Mouse (Mus musculus): ENCODE results near the gene Sntg2. TPM values are rescaled to one million over a fixed set of nuclear protein-coding genes. Genes with fewer than 3 reads are reported as not detected.

The Sntg2 gene
- polyA plus RNA-seq, 1 experiment from 2014 or later = 2.0 TPM

DNA sequence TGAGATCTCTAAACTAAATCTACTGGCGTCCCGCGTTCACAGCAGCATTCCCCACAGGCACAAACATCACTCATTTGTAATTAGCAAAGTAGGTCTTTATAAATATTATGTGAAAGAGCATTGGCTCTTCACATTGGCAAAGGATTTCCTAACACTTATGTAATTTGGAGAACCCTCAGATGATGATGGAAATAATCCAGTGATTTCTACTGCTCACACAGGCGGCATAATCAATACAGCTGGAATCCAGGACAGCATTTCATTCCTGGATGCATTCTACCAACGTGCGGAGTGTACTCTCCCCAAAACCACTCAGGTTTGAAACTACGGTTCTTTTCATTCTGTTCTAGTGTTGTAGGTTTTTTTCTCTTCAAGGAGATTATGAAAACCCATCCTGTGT is 172.6 kb downstream of the Sntg2 start:
- Histone ChIP-seq H3K4me2 (replicated peaks) (no peak overlapping the region), H3K4me1 (no peaks in the 10 kb centered on the region), H3K9me3 (no peaks in the 10 kb centered on the region), H3K4me3 (no peak overlapping the region), H3K9ac (no peak overlapping the region), H3K36me3 (no peaks in the 10 kb centered on the region), H3K27ac (no peak overlapping the region), H3K27me3 (no peaks in the 10 kb centered on the region)
- WGBS = 88% methylated on average over 7 of the region's 7 CpGs
- ATAC-seq (ENCODE audit: insufficient number of reproducible peaks, insufficient read depth, low FRiP score, low TSS enrichment) = no peak

DNA sequence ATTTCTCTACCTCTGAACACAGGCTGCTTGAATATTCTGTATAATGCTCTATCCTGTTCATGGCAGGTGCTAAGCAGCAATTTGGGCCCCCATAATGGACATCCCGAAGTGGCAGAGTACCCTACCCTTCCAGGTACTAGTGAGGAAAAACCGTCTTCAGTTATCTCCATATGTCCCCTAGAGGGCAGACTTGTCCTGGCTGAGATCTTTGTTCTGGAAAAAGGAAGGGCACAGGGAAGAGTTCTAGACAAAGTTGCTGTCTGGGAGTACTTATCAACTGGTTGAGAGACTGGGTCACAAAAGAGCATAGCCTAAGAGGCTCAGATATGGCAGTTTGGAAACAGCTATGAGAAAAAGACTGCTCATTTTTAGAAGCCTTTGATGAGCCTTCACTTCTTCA is 173.4 kb downstream of the Sntg2 start:
- Histone ChIP-seq H3K36me3 (no peaks in the 10 kb centered on the region), H3K4me1 (no peaks in the 10 kb centered on the region), H3K27me3 (no peaks in the 10 kb centered on the region), H3K4me2 (replicated peaks) (no peak overlapping the region), H3K9ac (no peak overlapping the region), H3K27ac (no peak overlapping the region), H3K9me3 (no peaks in the 10 kb centered on the region), H3K4me3 (no peak overlapping the region)
- WGBS = 30% methylated on average over 2 of the region's 2 CpGs
- no peak for ATAC-seq (ENCODE audit: insufficient number of reproducible peaks, insufficient read depth, low FRiP score, low TSS enrichment)

DNA sequence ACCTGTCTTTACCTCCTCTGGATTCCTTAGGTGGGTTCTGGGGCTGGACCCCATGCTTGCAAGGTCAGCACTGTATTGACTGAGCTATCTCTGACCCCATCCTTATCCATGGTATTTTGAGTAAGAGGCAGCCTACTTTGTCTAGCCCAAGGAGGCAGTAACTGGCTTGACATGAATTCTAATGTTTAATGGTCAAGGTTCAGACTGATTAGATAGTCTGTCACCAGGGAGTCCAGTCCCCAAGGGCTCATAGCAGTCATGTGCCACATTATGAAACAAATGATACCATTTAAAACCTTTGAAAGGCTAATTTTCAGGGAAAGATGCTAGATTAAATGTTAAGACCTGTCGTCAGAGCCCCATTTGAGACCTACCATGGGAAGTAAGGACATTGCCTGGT is 174.9 kb downstream of the Sntg2 start:
- no peak overlapping the region for H3K4me3 ChIP-seq
- no peak overlapping the region for H3K4me2 ChIP-seq (replicated peaks)
- H3K27ac ChIP-seq = no peak overlapping the region
- H3K9ac ChIP-seq = no peak overlapping the region
- ATAC-seq (ENCODE audit: insufficient number of reproducible peaks, insufficient read depth, low FRiP score, low TSS enrichment) = no peak
- no peaks in the 10 kb centered on the region for H3K4me1 ChIP-seq
- no peaks in the 10 kb centered on the region for H3K9me3 ChIP-seq
- no peaks in the 10 kb centered on the region for H3K27me3 ChIP-seq
- 86% methylated on average over 1 of the region's 1 CpGs for WGBS
- H3K36me3 ChIP-seq = no peaks in the 10 kb centered on the region

DNA sequence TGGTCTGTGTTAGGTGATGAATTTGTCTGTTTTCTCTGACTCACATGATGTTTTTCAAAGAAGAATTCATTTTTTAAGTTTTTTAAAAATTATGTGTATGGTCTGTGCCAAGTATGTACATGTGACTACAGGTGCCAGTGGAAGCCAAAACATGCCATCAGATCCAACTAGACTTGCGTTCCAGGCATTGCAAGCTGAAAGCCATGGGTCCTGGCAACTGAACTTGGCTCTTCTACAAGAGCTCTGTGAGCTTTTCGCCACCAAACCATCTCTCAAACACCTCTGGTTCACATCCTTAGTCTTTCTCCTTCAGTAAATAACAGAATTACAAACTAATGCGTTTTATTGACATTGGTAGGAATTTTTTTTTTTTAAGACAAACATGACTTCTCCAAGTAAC is 191.5 kb downstream of the Sntg2 start:
- H3K9ac ChIP-seq = no peak overlapping the region
- H3K4me3 ChIP-seq = no peak overlapping the region
- no peaks in the 10 kb centered on the region for H3K36me3 ChIP-seq
- no peaks in the 10 kb centered on the region for H3K27me3 ChIP-seq
- no peak overlapping the region for H3K27ac ChIP-seq
- 81% methylated on average over 3 of the region's 3 CpGs for WGBS
- no peak for ATAC-seq (ENCODE audit: insufficient number of reproducible peaks, insufficient read depth, low FRiP score, low TSS enrichment)
- H3K4me2 ChIP-seq (replicated peaks) = no peak overlapping the region
- H3K4me1 ChIP-seq = no peaks in the 10 kb centered on the region
- no peaks in the 10 kb centered on the region for H3K9me3 ChIP-seq

DNA sequence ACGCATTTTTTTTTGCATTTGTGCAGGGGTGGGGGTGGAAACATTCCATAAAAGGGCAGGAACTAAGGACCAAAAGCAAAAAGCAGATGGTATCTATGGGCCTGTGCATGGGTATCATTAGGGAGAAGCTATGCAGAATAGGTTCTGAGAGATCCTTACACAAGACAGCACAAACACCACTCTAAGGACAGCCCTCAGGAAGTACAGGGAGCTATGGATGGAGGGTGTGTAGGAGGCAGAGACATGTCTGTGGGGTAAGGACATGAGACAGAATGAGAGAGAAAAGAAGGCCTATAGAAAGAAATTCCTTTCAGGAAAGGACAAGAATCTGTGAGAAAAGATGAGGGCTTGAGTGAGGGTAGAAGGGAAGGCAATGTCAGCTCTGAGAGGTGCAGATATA is 193.6 kb downstream of the Sntg2 start:
- WGBS = 62% methylated on average over 1 of the region's 1 CpGs
- no peak for ATAC-seq (ENCODE audit: insufficient number of reproducible peaks, insufficient read depth, low FRiP score, low TSS enrichment)
- no peak overlapping the region for H3K4me3 ChIP-seq
- H3K4me1 ChIP-seq = no peaks in the 10 kb centered on the region
- H3K9ac ChIP-seq = no peak overlapping the region
- no peaks in the 10 kb centered on the region for H3K9me3 ChIP-seq
- H3K36me3 ChIP-seq = no peaks in the 10 kb centered on the region
- H3K4me2 ChIP-seq (replicated peaks) = no peak overlapping the region
- no peak overlapping the region for H3K27ac ChIP-seq
- H3K27me3 ChIP-seq = no peaks in the 10 kb centered on the region

DNA sequence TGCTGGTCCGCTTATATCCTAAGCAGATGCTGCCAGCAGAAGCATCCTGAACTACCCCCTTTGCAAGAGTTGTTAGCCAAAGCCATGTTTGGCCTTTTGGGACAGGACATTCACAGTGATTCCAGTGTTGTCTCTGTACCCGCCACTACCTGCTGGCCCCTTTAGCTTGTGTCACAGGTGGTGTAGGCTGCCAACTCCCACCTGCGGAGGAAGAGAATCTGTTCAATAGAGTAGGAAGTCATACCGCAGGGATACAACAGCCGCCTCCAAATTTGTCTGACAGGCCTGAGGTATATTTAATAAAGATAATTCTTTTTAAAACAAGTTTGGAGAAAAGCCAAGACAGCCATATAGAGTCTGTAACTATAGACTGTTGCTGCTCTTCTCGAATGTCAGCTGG is 195.2 kb downstream of the Sntg2 start:
- WGBS = 77% methylated on average over 6 of the region's 6 CpGs
- no peaks in the 10 kb centered on the region for H3K27me3 ChIP-seq
- H3K27ac ChIP-seq = no peak overlapping the region
- no peak overlapping the region for H3K4me2 ChIP-seq (replicated peaks)
- no peak overlapping the region for H3K9ac ChIP-seq
- no peaks in the 10 kb centered on the region for H3K9me3 ChIP-seq
- H3K36me3 ChIP-seq = no peaks in the 10 kb centered on the region
- no peaks in the 10 kb centered on the region for H3K4me1 ChIP-seq
- H3K4me3 ChIP-seq = no peak overlapping the region
- ATAC-seq (ENCODE audit: insufficient number of reproducible peaks, insufficient read depth, low FRiP score, low TSS enrichment) = no peak

DNA sequence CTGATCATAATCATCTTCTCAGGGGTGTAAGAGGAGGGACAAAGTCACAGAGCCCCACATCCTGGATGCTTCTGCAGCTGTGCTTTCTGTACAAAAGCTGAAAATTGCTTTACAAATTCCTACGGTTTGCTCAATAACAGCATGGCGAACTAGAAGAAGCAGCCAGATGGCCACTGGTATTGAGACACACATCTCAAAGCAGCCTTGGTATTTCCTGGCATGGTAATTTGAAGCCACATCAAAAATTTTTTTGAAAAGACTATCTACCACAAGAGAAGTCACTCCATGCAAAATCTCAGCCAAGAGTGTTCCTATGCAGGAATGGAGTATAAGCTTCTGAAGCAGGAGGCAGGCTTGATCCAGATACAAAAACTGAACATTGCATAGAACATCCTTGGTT is 195.6 kb downstream of the Sntg2 start:
- 49% methylated on average over 2 of the region's 2 CpGs for WGBS
- no peak overlapping the region for H3K27ac ChIP-seq
- ATAC-seq (ENCODE audit: insufficient number of reproducible peaks, insufficient read depth, low FRiP score, low TSS enrichment) = no peak

DNA sequence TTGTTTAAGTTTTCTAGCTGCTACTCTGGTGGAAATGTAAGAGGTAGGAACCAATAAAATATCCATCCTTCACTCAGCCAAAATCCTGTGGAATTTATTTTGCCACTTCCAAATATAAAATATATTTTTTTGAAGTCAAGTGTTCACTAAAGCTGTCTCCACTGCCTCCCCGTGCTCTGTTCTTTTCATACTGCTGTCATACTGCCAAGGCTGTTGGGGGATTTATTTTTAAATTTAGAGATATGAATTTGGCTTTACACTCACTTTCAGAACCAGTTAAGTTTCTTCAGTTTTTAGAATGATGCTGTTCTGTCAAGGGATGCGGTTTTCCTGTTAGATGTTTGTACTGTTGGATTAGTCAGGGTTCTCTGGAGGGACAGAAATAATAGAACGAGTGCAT is 204.7 kb downstream of the Sntg2 start:
- no peak for ATAC-seq (ENCODE audit: insufficient number of reproducible peaks, insufficient read depth, low FRiP score, low TSS enrichment)
- H3K27me3 ChIP-seq = no peaks in the 10 kb centered on the region
- no peaks in the 10 kb centered on the region for H3K9me3 ChIP-seq
- H3K9ac ChIP-seq = no peak overlapping the region
- H3K4me3 ChIP-seq = no peak overlapping the region
- H3K4me2 ChIP-seq (replicated peaks) = no peak overlapping the region
- no peaks in the 10 kb centered on the region for H3K36me3 ChIP-seq
- H3K4me1 ChIP-seq = no peaks in the 10 kb centered on the region
- 81% methylated on average over 3 of the region's 3 CpGs for WGBS
- no peak overlapping the region for H3K27ac ChIP-seq

More for the DNA sequence above, 195.6 kb downstream of the Sntg2 start:
- H3K4me1 ChIP-seq = no peaks in the 10 kb centered on the region
- H3K9ac ChIP-seq = no peak overlapping the region
- no peaks in the 10 kb centered on the region for H3K9me3 ChIP-seq
- H3K4me2 ChIP-seq (replicated peaks) = no peak overlapping the region
- no peaks in the 10 kb centered on the region for H3K27me3 ChIP-seq
- no peaks in the 10 kb centered on the region for H3K36me3 ChIP-seq
- H3K4me3 ChIP-seq = no peak overlapping the region

DNA sequence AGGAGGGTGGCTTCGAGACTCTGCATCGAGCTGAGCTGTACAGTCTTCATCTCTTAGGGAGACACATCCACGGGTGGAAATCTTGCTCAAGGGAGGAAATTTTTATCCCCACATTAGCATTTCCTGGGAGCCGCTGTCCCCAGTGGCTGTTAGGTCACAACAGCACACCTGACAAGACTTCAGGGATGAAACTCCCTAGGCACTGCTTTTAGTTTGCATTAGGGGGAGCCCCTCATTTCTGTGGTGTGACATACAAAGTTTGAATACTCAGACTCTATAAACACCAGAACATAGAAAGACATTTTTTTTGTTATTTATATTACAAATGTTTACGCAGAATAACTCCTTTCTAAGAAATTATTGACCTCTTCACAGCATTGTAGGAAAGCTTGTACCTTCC is 208.6 kb downstream of the Sntg2 start:
- Histone ChIP-seq H3K9me3 (no peaks in the 10 kb centered on the region), H3K36me3 (no peaks in the 10 kb centered on the region), H3K27ac (no peak overlapping the region), H3K4me2 (replicated peaks) (no peak overlapping the region), H3K27me3 (no peaks in the 10 kb centered on the region), H3K4me1 (no peaks in the 10 kb centered on the region), H3K9ac (no peak overlapping the region), H3K4me3 (no peak overlapping the region)
- ATAC-seq (ENCODE audit: insufficient number of reproducible peaks, insufficient read depth, low FRiP score, low TSS enrichment) = no peak
- 82% methylated on average over 5 of the region's 5 CpGs for WGBS

DNA sequence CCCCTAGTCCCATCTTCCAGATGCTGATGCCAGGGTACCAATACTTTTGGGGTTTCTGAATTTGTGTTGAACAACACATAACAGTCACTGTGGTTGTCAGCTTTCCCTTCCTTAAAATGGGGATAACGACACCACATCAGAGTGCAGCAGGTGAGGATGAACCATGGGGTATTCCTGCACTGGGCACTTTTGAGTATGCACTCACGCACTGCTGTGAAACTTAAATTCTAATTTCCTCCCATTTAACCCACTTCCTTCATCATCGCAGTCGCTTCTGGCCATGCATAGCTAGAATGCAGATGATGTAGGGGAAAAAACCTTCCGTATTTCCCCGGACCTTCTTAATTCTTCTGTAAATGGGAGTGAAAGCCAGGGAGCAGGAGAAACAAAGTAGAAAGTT is 209.2 kb downstream of the Sntg2 start:
- Histone ChIP-seq H3K4me2 (replicated peaks) (no peak overlapping the region), H3K4me3 (no peak overlapping the region), H3K36me3 (no peaks in the 10 kb centered on the region), H3K4me1 (no peaks in the 10 kb centered on the region), H3K9ac (no peak overlapping the region), H3K9me3 (no peaks in the 10 kb centered on the region), H3K27me3 (no peaks in the 10 kb centered on the region), H3K27ac (no peak overlapping the region)
- ATAC-seq (ENCODE audit: insufficient number of reproducible peaks, insufficient read depth, low FRiP score, low TSS enrichment) = no peak
- WGBS = 91% methylated on average over 6 of the region's 6 CpGs

DNA sequence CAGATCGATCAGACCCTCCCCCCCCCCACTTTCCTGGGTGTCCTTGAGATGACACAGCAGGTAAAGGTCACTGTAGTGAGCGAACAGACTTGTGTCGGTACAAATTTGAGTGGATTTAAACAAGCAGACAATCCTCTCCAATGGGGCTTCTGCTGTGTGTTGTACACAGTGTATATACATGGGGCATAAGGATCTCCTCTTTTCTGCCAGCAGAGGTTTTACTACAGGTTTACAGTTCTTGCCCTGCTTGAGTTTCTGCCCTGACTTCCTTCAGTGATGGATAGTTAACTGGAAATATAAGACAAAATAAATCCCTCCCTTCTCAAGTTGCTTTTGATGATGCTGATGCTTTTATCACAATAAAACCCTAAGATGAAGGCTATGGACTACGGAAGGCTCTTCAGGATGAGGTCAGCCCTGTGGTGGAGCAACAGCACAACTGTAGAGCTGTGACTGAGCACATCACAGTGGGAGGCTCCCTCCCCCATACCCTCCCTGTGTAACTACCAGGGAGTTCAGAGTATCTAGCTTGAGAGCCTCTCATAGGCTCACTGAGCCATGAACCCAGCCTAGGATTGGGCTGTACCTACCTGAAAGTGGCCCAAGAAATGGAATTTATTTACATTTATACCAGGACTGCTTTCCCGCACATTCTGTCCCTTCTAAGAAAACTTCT is 211.3 kb downstream of the Sntg2 start:
- H3K9ac ChIP-seq = no peak overlapping the region
- no peak overlapping the region for H3K4me3 ChIP-seq
- no peak overlapping the region for H3K4me2 ChIP-seq (replicated peaks)
- H3K4me1 ChIP-seq = no peaks in the 10 kb centered on the region
- no peak overlapping the region for H3K27ac ChIP-seq
- no peaks in the 10 kb centered on the region for H3K27me3 ChIP-seq
- H3K36me3 ChIP-seq = no peaks in the 10 kb centered on the region
- 81% methylated on average over 5 of the region's 5 CpGs for WGBS
- no peak for ATAC-seq (ENCODE audit: insufficient number of reproducible peaks, insufficient read depth, low FRiP score, low TSS enrichment)
- H3K9me3 ChIP-seq = no peaks in the 10 kb centered on the region

DNA sequence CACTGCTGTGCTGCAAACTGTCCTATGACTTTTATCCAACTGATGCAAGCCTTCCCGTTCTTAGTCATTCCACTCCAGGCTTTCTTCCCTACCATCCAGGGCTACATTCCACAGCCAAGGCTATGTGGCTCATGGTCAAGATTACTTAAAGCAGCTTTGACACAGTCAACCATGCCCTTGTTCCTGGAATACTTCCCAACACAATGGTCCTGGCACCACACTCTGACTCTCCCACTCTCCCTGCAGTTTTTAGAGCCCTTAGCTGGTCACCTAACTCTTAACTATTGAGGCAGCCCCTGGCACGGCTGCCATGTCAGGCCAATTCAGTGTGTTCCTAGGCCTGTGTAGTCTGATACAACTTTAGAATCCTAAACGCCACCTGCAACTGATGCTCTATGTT is 212.7 kb downstream of the Sntg2 start:
- Histone ChIP-seq H3K4me1 (no peaks in the 10 kb centered on the region), H3K27me3 (no peaks in the 10 kb centered on the region), H3K4me2 (replicated peaks) (no peak overlapping the region), H3K4me3 (no peak overlapping the region), H3K9me3 (no peaks in the 10 kb centered on the region), H3K36me3 (no peaks in the 10 kb centered on the region), H3K9ac (no peak overlapping the region), H3K27ac (no peak overlapping the region)
- WGBS = 81% methylated on average over 3 of the region's 3 CpGs
- no peak for ATAC-seq (ENCODE audit: insufficient number of reproducible peaks, insufficient read depth, low FRiP score, low TSS enrichment)

DNA sequence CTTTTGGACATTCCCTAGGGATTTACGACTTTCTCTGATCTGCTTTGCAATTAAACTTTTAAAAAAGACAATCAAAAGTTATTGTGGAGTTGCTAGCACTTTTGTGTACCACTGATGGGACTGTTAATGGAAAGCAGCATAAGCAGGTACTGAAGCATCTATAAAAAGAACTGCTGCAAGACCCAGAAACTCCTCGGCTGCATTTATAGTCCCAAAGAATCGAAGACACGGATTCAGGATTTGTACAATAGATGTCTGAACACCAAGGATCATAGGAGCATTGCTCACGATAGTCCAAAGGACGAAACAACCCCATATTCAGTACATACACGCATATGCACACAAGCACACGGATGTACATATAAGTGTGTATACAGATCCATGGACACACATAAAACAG is 213.4 kb downstream of the Sntg2 start:
- Histone ChIP-seq H3K27ac (no peak overlapping the region), H3K36me3 (no peaks in the 10 kb centered on the region), H3K4me3 (no peak overlapping the region), H3K27me3 (no peaks in the 10 kb centered on the region), H3K4me1 (no peaks in the 10 kb centered on the region), H3K4me2 (replicated peaks) (no peak overlapping the region), H3K9me3 (no peaks in the 10 kb centered on the region), H3K9ac (no peak overlapping the region)
- 89% methylated on average over 8 of the region's 8 CpGs for WGBS
- ATAC-seq (ENCODE audit: insufficient number of reproducible peaks, insufficient read depth, low FRiP score, low TSS enrichment) = no peak
